Mouse (Mus musculus): ENCODE results near the gene Hace1. TPM values are rescaled to one million over a fixed set of nuclear protein-coding genes. Genes with fewer than 3 reads are reported as not detected.

Hace1 gene
- total RNA-seq, 1 experiment from 2014 or later: 35.3 TPM

GRCm38 (mm10) chr10:45695522-45695921 is 117.9 kb downstream of the Hace1 start:
- ATAC-seq (replicated peaks; ENCODE audit: low read depth, poor library complexity, severe bottlenecking): no peak

DNA sequence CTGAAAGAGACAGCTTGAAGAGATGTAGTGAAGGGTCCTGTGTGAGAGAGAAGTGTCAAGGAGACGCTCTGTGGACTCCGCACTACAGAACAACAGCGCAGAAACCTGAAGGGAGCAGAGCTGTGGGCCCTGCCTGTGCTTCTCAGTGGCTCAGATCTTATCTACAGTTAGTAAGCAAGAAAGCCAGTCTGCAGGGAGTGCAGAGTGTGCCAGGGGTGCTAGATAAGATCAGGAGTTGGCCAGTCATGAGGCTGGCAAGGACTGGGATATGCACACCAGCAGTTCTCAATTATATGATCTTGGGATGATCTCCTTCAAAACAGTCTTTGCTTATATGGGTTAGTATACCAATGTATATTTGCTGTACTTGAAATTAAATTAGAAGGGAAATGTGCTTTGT is 121.3 kb downstream of the Hace1 start:
- ATAC-seq (replicated peaks; ENCODE audit: low read depth, poor library complexity, severe bottlenecking): no peak

DNA sequence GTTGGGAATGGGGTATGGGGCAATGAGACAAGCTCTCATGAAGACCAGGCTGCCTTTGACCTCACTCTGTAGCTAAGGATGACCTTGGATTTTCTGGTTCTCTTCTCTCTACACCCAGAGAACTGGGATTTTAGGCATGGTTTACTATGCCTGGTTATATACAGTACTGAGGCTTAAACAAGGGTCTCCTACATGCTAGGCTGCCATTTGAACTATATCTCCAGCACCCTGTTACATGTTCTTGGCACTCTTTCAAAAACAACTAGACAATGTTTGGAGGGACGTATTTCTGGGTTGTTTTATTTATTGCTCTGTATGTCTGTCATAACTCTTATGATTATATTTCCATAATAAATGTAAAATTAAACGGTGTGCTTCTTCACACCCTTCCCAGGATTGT is 129.2 kb downstream of the Hace1 start:
- ATAC-seq (replicated peaks; ENCODE audit: low read depth, poor library complexity, severe bottlenecking): no peak

DNA sequence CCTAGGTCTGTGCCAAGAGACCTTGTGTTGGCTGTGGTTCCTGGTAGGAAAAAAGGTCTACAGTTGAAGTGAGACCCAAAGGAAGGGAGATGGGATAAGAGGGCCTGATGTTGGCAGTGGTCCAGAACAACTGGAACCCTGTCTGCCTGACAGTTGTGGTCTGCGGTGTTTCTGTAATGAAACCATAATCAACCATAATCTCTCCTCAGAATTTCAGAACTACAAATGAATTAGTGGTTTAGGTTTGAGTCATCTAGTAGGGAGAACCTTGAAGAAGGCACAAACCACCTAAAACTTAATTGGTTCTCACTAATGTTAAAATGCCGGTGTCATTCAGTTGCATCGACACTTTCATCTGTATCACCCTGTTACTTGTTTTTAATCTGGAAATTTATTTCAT is 133.2 kb downstream of the Hace1 start:
- peak; percentile 45 for ATAC-seq (replicated peaks; ENCODE audit: low read depth, poor library complexity, severe bottlenecking)

- ATAC-seq (replicated peaks; ENCODE audit: low read depth, poor library complexity, severe bottlenecking): no peak
These were observed 133.7 kb downstream of the Hace1 start for GRCm38 (mm10) chr10:45711348-45711747.

Other genes starting within 250 kb of the Hace1 start
- gene Bves, start 242.1 kb upstream of the Hace1 start, total RNA-seq (2017): not detected in 2 replicates
- gene Lin28b, start 91.4 kb upstream of the Hace1 start, total RNA-seq (2017): 0.10 TPM in 1 of 2 replicates, not detected in the other

All from common myeloid progenitor, adult 5-6 weeks (primary cell).